Mouse (Mus musculus): Measurements from ENCODE around the gene Drd5. TPM values are rescaled to one million over a fixed set of nuclear protein-coding genes. Genes with fewer than 3 reads are reported as not detected.
A peak's percentile ranks its signal among the peaks of the same experiment; 100 is the strongest.

Gene Drd5
- polyA plus RNA-seq, 1 experiment from 2014 or later, result not detected

GRCm38 (mm10) chr5:38333381-38333780 lies 14.2 kb downstream of the Drd5 start:
- no peaks in the 10 kb centered on the region for H3K9me3 ChIP-seq (ENCODE audit: control insufficient read depth, low read length)
- no peak overlapping the region for H3K4me2 ChIP-seq (replicated peaks; ENCODE audit: low read depth)
- no peak overlapping the region for H3K27ac ChIP-seq (replicated peaks)
- TF ChIP-seq EP300 (optimal IDR thresholded peaks at IDR 0.05) (no peak), CTCF (IDR thresholded peaks at IDR 0.05; ENCODE audit: low read depth) (no peak)
- WGBS, result 74% methylated on average over 4 of the region's 4 CpGs
- no peak overlapping the region for H3K9ac ChIP-seq (ENCODE audit: low read length)
- H3K4me3 ChIP-seq (ENCODE audit: low read depth, low read length), result no peak overlapping the region
- DNase-seq (ENCODE audit: low spot score) (no peak), ATAC-seq (ENCODE audit: low FRiP score, low TSS enrichment) (no peak)
- no peaks in the 10 kb centered on the region for H3K4me1 ChIP-seq (replicated peaks; ENCODE audit: control insufficient read depth, insufficient read depth)
- no peaks in the 10 kb centered on the region for H3K27me3 ChIP-seq (ENCODE audit: control insufficient read depth, insufficient read depth, low read length)
- H3K36me3 ChIP-seq (ENCODE audit: control insufficient read depth, insufficient read depth, low read length), result no peaks in the 10 kb centered on the region

GRCm38 (mm10) chr5:38334582-38334981 lies 15.4 kb downstream of the Drd5 start:
- TF ChIP-seq EP300 (optimal IDR thresholded peaks at IDR 0.05) (no peak), CTCF (IDR thresholded peaks at IDR 0.05; ENCODE audit: low read depth) (peak; percentile 51)
- Histone ChIP-seq H3K4me1 (replicated peaks; ENCODE audit: control insufficient read depth, insufficient read depth) (no peaks in the 10 kb centered on the region), H3K9me3 (ENCODE audit: control insufficient read depth, low read length) (no peaks in the 10 kb centered on the region), H3K27ac (replicated peaks) (no peak overlapping the region), H3K4me3 (ENCODE audit: low read depth, low read length) (no peak overlapping the region), H3K36me3 (ENCODE audit: control insufficient read depth, insufficient read depth, low read length) (no peaks in the 10 kb centered on the region), H3K4me2 (replicated peaks; ENCODE audit: low read depth) (no peak overlapping the region), H3K27me3 (ENCODE audit: control insufficient read depth, insufficient read depth, low read length) (no peaks in the 10 kb centered on the region), H3K9ac (ENCODE audit: low read length) (no peak overlapping the region)
- WGBS, result 48% methylated on average over 1 of the region's 1 CpGs
- DNase-seq (ENCODE audit: low spot score), result no peak
- ATAC-seq (ENCODE audit: low FRiP score, low TSS enrichment), result no peak

DNA sequence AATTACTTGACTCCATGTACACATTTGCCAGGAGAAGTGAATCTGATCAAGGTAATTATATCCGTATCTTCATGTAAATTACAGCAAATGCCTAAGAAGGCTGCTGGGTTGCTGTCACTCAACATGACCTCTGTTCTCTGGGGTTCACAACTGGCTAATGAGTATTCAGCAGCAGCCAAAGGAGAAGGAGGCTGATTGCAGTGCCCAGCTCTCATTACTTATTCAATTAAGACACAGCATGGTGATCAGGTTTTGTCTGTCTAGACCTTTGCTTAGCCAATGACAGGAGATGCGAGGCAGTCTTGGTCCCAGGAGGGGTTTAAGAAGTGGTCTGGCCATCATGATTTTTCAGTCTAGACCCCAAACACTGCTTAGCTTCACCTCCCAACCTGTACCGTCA lies 23.9 kb downstream of the Drd5 start:
- no peak overlapping the region for H3K4me3 ChIP-seq (ENCODE audit: low read depth, low read length)
- TF ChIP-seq EP300 (optimal IDR thresholded peaks at IDR 0.05) (no peak), CTCF (IDR thresholded peaks at IDR 0.05; ENCODE audit: low read depth) (no peak)
- no peak overlapping the region for H3K27ac ChIP-seq (replicated peaks)
- ATAC-seq (ENCODE audit: low FRiP score, low TSS enrichment) (no peak), DNase-seq (ENCODE audit: low spot score) (no peak)
- H3K4me2 ChIP-seq (replicated peaks; ENCODE audit: low read depth), result no peak overlapping the region
- H3K36me3 ChIP-seq (ENCODE audit: control insufficient read depth, insufficient read depth, low read length), result no peaks in the 10 kb centered on the region
- no peaks in the 10 kb centered on the region for H3K27me3 ChIP-seq (ENCODE audit: control insufficient read depth, insufficient read depth, low read length)
- no peaks in the 10 kb centered on the region for H3K9me3 ChIP-seq (ENCODE audit: control insufficient read depth, low read length)
- H3K4me1 ChIP-seq (replicated peaks; ENCODE audit: control insufficient read depth, insufficient read depth), result no peaks in the 10 kb centered on the region
- WGBS, result 80% methylated on average over 3 of the region's 3 CpGs
- no peak overlapping the region for H3K9ac ChIP-seq (ENCODE audit: low read length)

DNA sequence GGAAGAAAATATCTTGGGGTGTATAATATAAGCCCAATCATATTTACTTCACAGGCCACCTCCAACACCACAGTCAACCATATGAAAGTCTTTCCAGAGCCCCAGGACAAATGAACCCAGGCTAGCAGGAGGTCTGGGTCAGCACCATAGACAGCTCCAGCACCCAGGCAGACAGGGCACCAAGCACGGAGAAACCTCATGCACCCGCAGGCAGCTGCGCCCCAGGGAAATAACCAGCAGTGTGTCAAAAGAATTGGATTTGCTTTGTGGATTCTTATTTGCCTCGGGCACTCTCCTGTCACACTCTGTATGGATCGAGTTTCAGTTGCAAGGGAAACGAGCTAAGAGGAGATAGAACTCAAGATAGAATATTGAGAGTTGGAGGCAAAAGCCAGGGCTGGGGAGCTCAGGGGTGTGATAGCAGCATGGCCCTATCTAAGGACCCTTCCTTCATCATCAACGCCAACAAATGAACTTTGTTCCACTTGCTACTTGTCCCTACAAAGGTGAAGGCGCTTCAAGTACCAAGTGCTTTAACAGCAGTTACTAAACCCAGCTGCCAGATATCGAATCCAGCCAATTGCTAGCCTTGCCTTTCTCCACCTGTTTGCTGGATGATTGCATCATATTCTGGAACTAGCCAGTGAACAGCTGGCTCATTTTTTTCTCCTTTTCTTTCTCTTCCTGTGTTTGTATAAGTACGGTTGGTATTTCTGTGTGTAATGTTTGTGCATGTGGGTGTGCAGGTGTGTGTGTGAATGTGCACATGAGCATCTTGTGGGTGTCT lies 27.7 kb downstream of the Drd5 start:
- Histone ChIP-seq H3K4me3 (ENCODE audit: low read depth, low read length) (no peak overlapping the region), H3K36me3 (ENCODE audit: control insufficient read depth, insufficient read depth, low read length) (no peaks in the 10 kb centered on the region), H3K27me3 (ENCODE audit: control insufficient read depth, insufficient read depth, low read length) (no peaks in the 10 kb centered on the region), H3K27ac (replicated peaks) (no peak overlapping the region), H3K9ac (ENCODE audit: low read length) (no peak overlapping the region), H3K4me1 (replicated peaks; ENCODE audit: control insufficient read depth, insufficient read depth) (no peaks in the 10 kb centered on the region), H3K9me3 (ENCODE audit: control insufficient read depth, low read length) (no peaks in the 10 kb centered on the region), H3K4me2 (replicated peaks; ENCODE audit: low read depth) (no peak overlapping the region)
- 23% methylated on average over 10 of the region's 10 CpGs for WGBS
- ATAC-seq (ENCODE audit: low FRiP score, low TSS enrichment) (no peak), DNase-seq (ENCODE audit: low spot score) (peak; percentile 63)
- TF ChIP-seq CTCF (IDR thresholded peaks at IDR 0.05; ENCODE audit: low read depth) (no peak), EP300 (optimal IDR thresholded peaks at IDR 0.05) (no peak)

GRCm38 (mm10) chr5:38350351-38350929 lies 31.3 kb downstream of the Drd5 start:
- no peak for DNase-seq (ENCODE audit: low spot score)
- Histone ChIP-seq H3K4me2 (replicated peaks; ENCODE audit: low read depth) (no peak overlapping the region), H3K9ac (ENCODE audit: low read length) (no peak overlapping the region), H3K27ac (replicated peaks) (no peak overlapping the region), H3K9me3 (ENCODE audit: control insufficient read depth, low read length) (no peaks in the 10 kb centered on the region), H3K4me3 (ENCODE audit: low read depth, low read length) (no peak overlapping the region), H3K4me1 (replicated peaks; ENCODE audit: control insufficient read depth, insufficient read depth) (no peaks in the 10 kb centered on the region), H3K27me3 (ENCODE audit: control insufficient read depth, insufficient read depth, low read length) (no peaks in the 10 kb centered on the region), H3K36me3 (ENCODE audit: control insufficient read depth, insufficient read depth, low read length) (no peaks in the 10 kb centered on the region)
- no peak for TF ChIP-seq CTCF (IDR thresholded peaks at IDR 0.05; ENCODE audit: low read depth)
- TF ChIP-seq EP300 (optimal IDR thresholded peaks at IDR 0.05), result no peak
- ATAC-seq (ENCODE audit: low FRiP score, low TSS enrichment), result no peak
- 46% methylated on average over 5 of the region's 5 CpGs for WGBS

- no peak overlapping the region for H3K27ac ChIP-seq (replicated peaks)
- TF ChIP-seq CTCF (IDR thresholded peaks at IDR 0.05; ENCODE audit: low read depth), result no peak
- TF ChIP-seq EP300 (optimal IDR thresholded peaks at IDR 0.05), result no peak
- H3K4me3 ChIP-seq (ENCODE audit: low read depth, low read length), result no peak overlapping the region
- no peaks in the 10 kb centered on the region for H3K36me3 ChIP-seq (ENCODE audit: control insufficient read depth, insufficient read depth, low read length)
- H3K27me3 ChIP-seq (ENCODE audit: control insufficient read depth, insufficient read depth, low read length), result no peaks in the 10 kb centered on the region
- 76% methylated on average over 3 of the region's 3 CpGs for WGBS
- DNase-seq (ENCODE audit: low spot score) (no peak), ATAC-seq (ENCODE audit: low FRiP score, low TSS enrichment) (no peak)
- no peak overlapping the region for H3K9ac ChIP-seq (ENCODE audit: low read length)
- no peaks in the 10 kb centered on the region for H3K4me1 ChIP-seq (replicated peaks; ENCODE audit: control insufficient read depth, insufficient read depth)
- H3K9me3 ChIP-seq (ENCODE audit: control insufficient read depth, low read length), result no peaks in the 10 kb centered on the region
- H3K4me2 ChIP-seq (replicated peaks; ENCODE audit: low read depth), result no peak overlapping the region
These were observed 37.8 kb downstream of the Drd5 start for GRCm38 (mm10) chr5:38356927-38357326.

All from stomach, postnatal 0 days (tissue).